Mouse (Mus musculus) adrenal gland, postnatal 14 days (tissue): ENCODE results near the gene Wdr38. TPM values are rescaled to one million over a fixed set of nuclear protein-coding genes. Genes with fewer than 3 reads are reported as not detected.

ENCODE experiments used
- DNase-seq: peaks from one replicate; pipeline ENCODE4 v3.0.0; 2021; ENCODE audit warnings: mixed read lengths
- long read RNA-seq, 2 experiments: library from polyadenylated mRNA; stranded (forward); transcript quantifications; one replicate each; pipeline ENCODE4 v2.0.0; 2021
- total RNA-seq: library from RNA; stranded (reverse); gene quantifications from 2 replicates; pipeline ENCODE4 v1.2.3, GENCODE M21; 2021

Wdr38 gene
- total RNA-seq: 0.22 and 0.45 TPM in 2 replicates
- long read RNA-seq, experiment 1, partial matches to known transcripts: 0 of 1 reads
- long read RNA-seq, experiment 1, other reads (novel, unspliced or antisense): 1 of 1 reads
- long read RNA-seq, experiment 2, partial matches to known transcripts: 0 of 1 reads
- long read RNA-seq, experiment 2, other reads (novel, unspliced or antisense): 1 of 1 reads

- DNase-seq: peak; percentile 94
Measured at GRCm38 (mm10) chr2:38997386-38998374, at the start of gene Wdr38. TSS of gene Wdr38 (plus strand) at chr2:38997476.

GRCm38 (mm10) chr2:38947566-38947965, 49.7 kb upstream of the Wdr38 start:
- peak; percentile 61 for DNase-seq

- DNase-seq: peak; percentile 96
Measured at GRCm38 (mm10) chr2:38950281-38950719, 47.0 kb upstream of the Wdr38 start.

GRCm38 (mm10) chr2:38953152-38953883, 44.0 kb upstream of the Wdr38 start:
- DNase-seq: peak; percentile 90

GRCm38 (mm10) chr2:38956062-38956461, 41.2 kb upstream of the Wdr38 start:
- DNase-seq: no peak

- DNase-seq: no peak
Measured at GRCm38 (mm10) chr2:38957671-38958223, 39.5 kb upstream of the Wdr38 start.

GRCm38 (mm10) chr2:38964198-38964597, 33.1 kb upstream of the Wdr38 start:
- no peak for DNase-seq

GRCm38 (mm10) chr2:38969650-38970049, 27.6 kb upstream of the Wdr38 start:
- no peak for DNase-seq

- no peak for DNase-seq
Measured at GRCm38 (mm10) chr2:38970057-38970456, 27.2 kb upstream of the Wdr38 start.

GRCm38 (mm10) chr2:38973223-38973622, 24.1 kb upstream of the Wdr38 start:
- DNase-seq: no peak

- DNase-seq: peak; percentile 67
Measured at GRCm38 (mm10) chr2:38973701-38974100, 23.6 kb upstream of the Wdr38 start.

- DNase-seq: peak; percentile 34
Measured at GRCm38 (mm10) chr2:38974171-38974570, 23.1 kb upstream of the Wdr38 start.

GRCm38 (mm10) chr2:38975181-38975580, 22.1 kb upstream of the Wdr38 start:
- no peak for DNase-seq

GRCm38 (mm10) chr2:38975941-38976805, 21.1 kb upstream of the Wdr38 start:
- no peak for DNase-seq

GRCm38 (mm10) chr2:38977837-38978236, 19.4 kb upstream of the Wdr38 start:
- DNase-seq: no peak

GRCm38 (mm10) chr2:38983456-38983855, 13.8 kb upstream of the Wdr38 start:
- no peak for DNase-seq

- DNase-seq: peak; percentile 53
Measured at GRCm38 (mm10) chr2:38986580-38986979, 10.7 kb upstream of the Wdr38 start.

GRCm38 (mm10) chr2:38987371-38987770, 9.9 kb upstream of the Wdr38 start:
- no peak for DNase-seq

GRCm38 (mm10) chr2:38987803-38988510, 9.3 kb upstream of the Wdr38 start:
- DNase-seq: peak; percentile 60

- DNase-seq: no peak
Measured at GRCm38 (mm10) chr2:38988929-38989328, 8.3 kb upstream of the Wdr38 start.

GRCm38 (mm10) chr2:38992004-38992403, 5.3 kb upstream of the Wdr38 start:
- DNase-seq: no peak
